Mouse (Mus musculus) liver, embryonic 14.5 days (tissue): ENCODE data around the gene Cyp2d22.

Experiments
- CTCF ChIP-seq: IDR thresholded peaks from 2 replicates; pipeline ENCODE4 v1.5.1; 2016; ENCODE audit warnings: antibody characterized with exemption, low read depth, control low read depth
- EP300 ChIP-seq: IDR thresholded peaks from 2 replicates; pipeline ENCODE4 v1.6.1; 2016; ENCODE audit warnings: antibody characterized with exemption, low read depth

GRCm38 (mm10) chr15:82404163-82404562, 24.1 kb upstream of the Cyp2d22 start:
- no peak for TF ChIP-seq CTCF
- no peak for TF ChIP-seq EP300
